Mouse (Mus musculus): ENCODE measurements around the gene Slc35b1. TPM values are rescaled to one million over a fixed set of nuclear protein-coding genes. Genes with fewer than 3 reads are reported as not detected.

The Slc35b1 gene
- polyA plus RNA-seq, 1 experiment from 2014 or later: 149 TPM

Other genes starting within 250 kb of the Slc35b1 start
- gene Dlx4, start 238.4 kb upstream of the Slc35b1 start, polyA plus RNA-seq (2015; fragmentation: Nextera tagmentation; extraction: Ambion mirVana): not detected in 2 replicates
- not detected in 2 replicates for gene Tac4, start 123.2 kb upstream of the Slc35b1 start, polyA plus RNA-seq (2015; fragmentation: Nextera tagmentation; extraction: Ambion mirVana)
- 63.8 and 66.1 TPM in 2 replicates for gene Kat7, start 74.4 kb upstream of the Slc35b1 start, polyA plus RNA-seq (2015; fragmentation: Nextera tagmentation; extraction: Ambion mirVana)
- gene Fam117a, start 47.7 kb upstream of the Slc35b1 start, polyA plus RNA-seq (2015; fragmentation: Nextera tagmentation; extraction: Ambion mirVana): 2.3 and 2.8 TPM in 2 replicates
- 199 and 202 TPM in 2 replicates for gene Spop, start 29.4 kb downstream of the Slc35b1 start, polyA plus RNA-seq (2015; fragmentation: Nextera tagmentation; extraction: Ambion mirVana)
- 1.2 and 1.9 TPM in 2 replicates for gene Nxph3, start 129.9 kb downstream of the Slc35b1 start, polyA plus RNA-seq (2015; fragmentation: Nextera tagmentation; extraction: Ambion mirVana)
- gene Ngfr, start 203.0 kb downstream of the Slc35b1 start, polyA plus RNA-seq (2015; fragmentation: Nextera tagmentation; extraction: Ambion mirVana): 13.8 and 17.2 TPM in 2 replicates